Mouse (Mus musculus) thymus, postnatal 10 days (tissue): ENCODE data around the gene Scpep1.
"Not testable (repeated sequence)": the region's sequence is repeated elsewhere in the genome, so short reads cannot be mapped to it uniquely, and the experiment has no call there.

Experiments used
- DNase-seq, 2 experiments: peaks; one replicate each; pipeline ENCODE4 v3.0.0; 2021; ENCODE audit warnings: low spot score in 2 of 2

Gene Scpep1

DNA sequence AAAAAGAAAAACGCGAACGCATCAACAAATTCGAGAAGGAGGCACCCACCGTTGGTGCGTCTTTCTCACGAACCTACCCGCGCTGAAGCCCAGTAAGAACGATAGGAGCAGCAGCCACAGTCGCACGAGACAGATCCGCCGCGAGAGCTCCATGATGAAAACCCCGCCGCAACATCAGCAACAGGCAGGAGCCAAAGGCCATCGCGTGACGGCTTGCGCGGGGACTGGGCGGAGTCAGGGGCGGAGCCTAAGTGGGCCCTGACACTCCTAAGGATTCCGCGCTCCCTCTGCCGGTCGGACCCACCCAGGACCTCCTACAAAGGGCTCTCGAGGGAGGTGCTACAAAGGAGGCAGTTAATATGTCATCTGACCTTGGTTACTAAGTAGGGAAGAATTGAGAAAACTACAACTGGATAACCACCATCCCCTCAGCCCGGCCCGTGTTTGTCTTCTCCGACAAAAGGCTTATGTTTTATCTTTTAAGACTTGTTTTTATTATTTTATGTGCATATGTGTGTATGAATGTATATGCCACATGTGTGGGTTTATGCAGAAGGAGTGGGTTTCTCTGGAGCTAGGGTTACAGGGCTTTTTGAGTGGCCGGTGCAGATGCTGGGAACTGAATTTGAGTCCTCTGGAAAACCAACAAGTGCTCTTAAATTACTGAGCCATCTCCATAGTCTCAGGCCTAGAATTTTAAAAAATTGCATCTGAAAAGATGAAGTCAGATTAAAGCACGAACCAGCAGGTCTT, at the start of gene Scpep1:
Gene Scpep1, minus strand, starts transcription at position 249 of the 753 bp plus-strand sequence.
- peak; percentile 92 to 97 for DNase-seq

GRCm38 (mm10) chr11:89003726-89004125, 48.5 kb upstream of the Scpep1 start:
- no peak for DNase-seq

- DNase-seq: no peak
Measured at GRCm38 (mm10) chr11:89003078-89003477, 47.8 kb upstream of the Scpep1 start.

GRCm38 (mm10) chr11:89002621-89003020, 47.4 kb upstream of the Scpep1 start:
- DNase-seq: no peak

DNA sequence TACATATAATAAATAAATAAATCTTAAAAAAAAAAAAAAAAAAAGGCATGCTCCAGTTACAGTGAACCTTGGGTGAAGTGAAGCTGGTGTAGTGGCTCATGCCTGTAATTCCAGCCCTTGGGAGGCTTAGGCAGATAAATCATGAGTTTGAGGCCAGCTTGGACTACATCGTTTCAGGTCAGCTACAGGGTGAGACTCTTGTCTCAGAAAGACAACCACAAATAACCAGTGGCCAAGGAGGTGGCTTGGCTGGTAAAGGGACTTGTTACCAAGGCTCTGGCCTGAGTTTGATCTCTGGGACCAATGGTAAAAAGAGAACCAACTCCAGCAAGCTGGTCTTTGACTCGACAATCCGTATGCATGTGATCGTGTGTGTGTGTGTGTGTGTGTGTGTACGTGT, 46.8 kb upstream of the Scpep1 start:
- DNase-seq: no peak

GRCm38 (mm10) chr11:89001569-89001968, 46.3 kb upstream of the Scpep1 start:
- DNase-seq: no peak

DNA sequence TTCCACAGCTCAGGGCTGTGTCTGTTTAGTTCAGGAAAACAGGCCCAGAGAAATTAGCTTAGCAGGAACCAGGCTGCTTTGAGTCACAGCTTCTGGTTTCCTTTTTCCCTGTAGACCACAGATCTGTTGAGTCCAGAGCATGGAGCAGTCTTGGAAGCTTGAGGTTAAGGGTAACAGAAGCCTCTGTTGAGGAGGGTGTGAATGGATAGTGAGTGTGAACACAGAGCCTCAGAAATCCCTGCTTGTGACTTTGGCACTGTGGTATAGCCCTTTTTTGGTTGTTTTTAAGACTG, 45.2 kb upstream of the Scpep1 start:
- DNase-seq: no peak

DNA sequence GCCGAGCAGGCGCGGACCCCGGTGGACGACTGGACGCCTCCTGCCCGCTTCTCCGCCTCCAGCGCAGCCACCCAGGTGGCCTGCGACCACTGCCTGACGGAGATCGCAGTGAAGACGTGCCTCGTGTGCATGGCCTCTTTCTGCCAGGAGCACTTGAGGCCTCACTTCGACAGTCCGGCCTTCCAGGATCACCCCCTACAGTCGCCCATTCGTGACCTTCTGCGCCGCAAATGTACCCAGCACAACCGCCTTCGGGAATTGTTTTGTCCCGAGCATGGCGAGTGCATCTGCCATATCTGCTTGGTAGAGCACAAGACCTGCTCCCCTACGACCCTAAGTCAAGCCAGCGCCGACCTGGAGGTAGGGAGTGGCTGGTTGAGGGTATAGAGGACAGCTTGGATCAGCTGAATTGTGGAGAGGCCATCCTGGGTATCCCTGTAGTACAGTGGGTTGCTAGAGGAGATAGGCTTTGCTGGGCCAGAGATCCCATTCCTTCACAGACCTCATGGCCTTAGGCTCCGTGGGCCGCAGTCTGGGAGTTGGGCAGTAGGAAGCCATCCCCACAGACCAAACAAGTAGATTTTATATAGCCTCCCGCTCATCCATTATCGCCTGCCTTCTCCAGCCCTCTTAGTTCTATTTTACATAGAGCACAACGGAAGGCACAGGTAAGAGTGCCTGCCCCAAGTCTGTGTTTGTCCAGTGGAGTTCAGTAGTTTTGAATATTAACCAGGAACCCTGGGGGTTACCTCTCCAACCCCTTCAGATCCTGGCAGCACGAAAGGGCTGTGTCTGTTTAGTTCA, 44.7 kb upstream of the Scpep1 start:
- DNase-seq: no peak

- peak; percentile 90 to 91 for DNase-seq
Measured at GRCm38 (mm10) chr11:88998974-88999722, 43.9 kb upstream of the Scpep1 start, which contains the start of gene Trim25. Gene Trim25 (plus strand): TSS chr11:88999376.

DNA sequence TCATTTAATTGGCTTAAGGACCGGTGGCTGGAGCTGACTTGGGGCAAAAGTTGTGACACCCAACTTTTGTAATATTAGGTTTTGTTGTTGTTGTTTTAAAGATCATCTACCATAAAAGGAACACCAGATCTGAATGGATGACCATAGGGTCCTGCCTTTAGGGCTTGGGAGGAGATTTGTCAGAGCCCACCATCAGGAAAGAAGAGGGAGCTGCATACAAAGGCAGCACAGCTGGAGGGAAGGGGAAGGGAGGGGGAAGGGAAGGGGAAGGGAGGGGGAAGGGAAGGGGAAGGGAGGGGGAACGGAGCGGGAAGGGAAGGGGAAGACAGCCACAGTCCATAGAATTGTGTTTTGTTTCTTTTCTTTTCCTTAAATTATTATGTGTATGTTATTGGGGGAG, 43.1 kb upstream of the Scpep1 start:
- DNase-seq: no peak

- DNase-seq: not testable (repeated sequence)
Measured at GRCm38 (mm10) chr11:88997343-88997742, 42.1 kb upstream of the Scpep1 start.

GRCm38 (mm10) chr11:88996427-88996826, 41.2 kb upstream of the Scpep1 start:
- DNase-seq: no peak

- DNase-seq: no peak
Measured at GRCm38 (mm10) chr11:88995616-88996015, 40.4 kb upstream of the Scpep1 start.

- no peak for DNase-seq
Measured at GRCm38 (mm10) chr11:88994492-88994891, 39.2 kb upstream of the Scpep1 start.

GRCm38 (mm10) chr11:88993625-88994024, 38.4 kb upstream of the Scpep1 start:
- DNase-seq: peak; percentile 70 to 76

GRCm38 (mm10) chr11:88993186-88993585, 37.9 kb upstream of the Scpep1 start:
- DNase-seq: no peak

GRCm38 (mm10) chr11:88989530-88989929, 34.3 kb upstream of the Scpep1 start:
- DNase-seq: peak in 1 of 2 experiments; percentile 43

DNA sequence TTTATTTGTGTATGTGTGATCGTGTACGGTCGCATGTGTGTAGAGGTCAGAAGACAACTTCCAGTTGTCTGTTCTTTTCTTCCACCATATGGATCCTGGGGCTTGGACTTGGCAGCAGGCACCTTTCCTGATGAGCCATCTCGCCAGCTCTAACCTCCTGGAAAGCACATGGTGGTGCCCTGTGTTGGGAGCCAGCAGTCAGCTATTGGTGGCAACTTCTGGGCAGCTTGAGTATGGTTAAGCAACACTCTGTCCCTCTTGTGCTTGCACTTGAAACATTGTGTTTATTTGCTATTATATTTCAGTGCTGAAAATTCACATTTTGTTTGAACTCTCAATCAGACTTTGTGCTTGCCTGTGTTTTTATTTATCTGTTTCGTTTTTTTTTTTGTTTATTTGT, 33.7 kb upstream of the Scpep1 start:
- no peak for DNase-seq

GRCm38 (mm10) chr11:88986616-88987015, 31.4 kb upstream of the Scpep1 start:
- DNase-seq: no peak

- no peak for DNase-seq
Measured at GRCm38 (mm10) chr11:88981337-88981736, 26.1 kb upstream of the Scpep1 start.

DNA sequence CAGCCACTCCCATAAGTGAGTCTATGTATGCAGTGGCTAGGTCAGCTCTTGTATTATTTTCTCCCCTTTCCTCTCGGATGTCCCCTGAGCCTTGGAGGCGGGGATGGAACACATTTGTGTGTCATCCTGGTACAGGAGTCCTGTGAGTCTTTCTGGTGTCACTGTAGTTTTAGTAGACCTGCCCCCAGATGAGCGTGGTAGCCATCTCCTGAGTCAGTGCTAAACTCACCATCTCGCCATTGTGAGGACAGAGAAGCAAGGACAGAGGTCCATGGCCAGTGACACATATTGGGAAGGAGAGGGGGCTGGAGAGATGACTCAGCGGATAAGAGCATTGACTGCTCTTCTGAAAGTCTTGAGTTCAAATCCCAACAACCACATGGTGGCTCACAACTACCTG, 21.9 kb upstream of the Scpep1 start:
- no peak for DNase-seq

GRCm38 (mm10) chr11:88976320-88976719, 21.1 kb upstream of the Scpep1 start:
- DNase-seq: no peak
